Mouse (Mus musculus) forebrain, postnatal 0 days (tissue): Measurements from ENCODE around the gene Mmp14. TPM values are rescaled to one million over a fixed set of nuclear protein-coding genes. Genes with fewer than 3 reads are reported as not detected.

Source experiments
- ATAC-seq: fragments of 200-750 bp; cut with Nextera tagmentation; 2 replicates; pipeline ENCODE4 v1.8.0; 2017; ENCODE audit warnings: mild to moderate bottlenecking, moderate library complexity
- DNase-seq: peaks from one replicate; pipeline ENCODE4 v3.0.0-alpha.2; 2015
- H3K27ac ChIP-seq: fragments of 300-500 bp; sonication (generic); 2 replicates; pipeline ENCODE4 v1.5.1; 2014; ENCODE audit warnings: low read depth, mild to moderate bottlenecking, antibody characterized with exemption, low read length, moderate library complexity, mixed read lengths
- H3K27me3 ChIP-seq: fragments of 300-500 bp; sonication (generic); 2 replicates; pipeline ENCODE4 v1.6.1; 2014; ENCODE audit warnings: mild to moderate bottlenecking, low read length, mixed read lengths; ENCODE audit not compliant: insufficient read depth
- H3K36me3 ChIP-seq: fragments of 300-500 bp; sonication (generic); 2 replicates; pipeline ENCODE4 v1.6.1; 2014; ENCODE audit warnings: mild to moderate bottlenecking, moderate library complexity; ENCODE audit not compliant: insufficient read depth
- H3K4me1 ChIP-seq: fragments of 300-500 bp; sonication (generic); 2 replicates; pipeline ENCODE4 v1.6.1; 2014; ENCODE audit warnings: antibody characterized with exemption; ENCODE audit not compliant: insufficient read depth
- H3K4me2 ChIP-seq: fragments of 300-500 bp; sonication (generic); 2 replicates; pipeline ENCODE4 v1.6.1; 2014; ENCODE audit warnings: low read depth, mild to moderate bottlenecking, moderate library complexity
- H3K4me3 ChIP-seq: fragments of 300-500 bp; sonication (generic); 2 replicates; pipeline ENCODE4 v1.5.1; 2014; ENCODE audit warnings: low read depth, low read length, mixed read lengths
- H3K9ac ChIP-seq: fragments of 300-500 bp; sonication (generic); 2 replicates; pipeline ENCODE4 v1.6.1; 2014; ENCODE audit warnings: mild to moderate bottlenecking
- H3K9me3 ChIP-seq: fragments of 300-500 bp; sonication (generic); 2 replicates; pipeline ENCODE4 v1.6.1; 2016; ENCODE audit warnings: low read length
- CTCF ChIP-seq: sonication (generic); IDR thresholded peaks from 2 replicates; pipeline ENCODE4 v1.5.1; 2016; ENCODE audit warnings: antibody characterized with exemption, control low read depth, low read depth
- WGBS: fragments of 180-500 bp; shearing (Covaris S2); extraction: QIAGEN DNeasy Blood & Tissue Kit; methylation state at CpG from one replicate; pipeline ENCODE4 v1.1.7; 2014; 5-methylcytosine and 5-hydroxymethylcytosine counted together
- polyA plus RNA-seq: library from polyadenylated mRNA; unstranded; fragments of >200 nt; fragmentation: Nextera tagmentation; extraction: Ambion mirVana; gene quantifications from 2 replicates; pipeline ENCODE4 v1.2.1, GENCODE M21; 2015
- total RNA-seq: library from RNA; depleted of rRNA; stranded (reverse); fragments of >200 nt; gene quantifications from 2 replicates; pipeline ENCODE4 v1.2.3, GENCODE M21; 2014

The Mmp14 gene
- total and polyA plus RNA-seq, 2 experiments from 2014 or later: 39.1 to 40.7 TPM

DNA sequence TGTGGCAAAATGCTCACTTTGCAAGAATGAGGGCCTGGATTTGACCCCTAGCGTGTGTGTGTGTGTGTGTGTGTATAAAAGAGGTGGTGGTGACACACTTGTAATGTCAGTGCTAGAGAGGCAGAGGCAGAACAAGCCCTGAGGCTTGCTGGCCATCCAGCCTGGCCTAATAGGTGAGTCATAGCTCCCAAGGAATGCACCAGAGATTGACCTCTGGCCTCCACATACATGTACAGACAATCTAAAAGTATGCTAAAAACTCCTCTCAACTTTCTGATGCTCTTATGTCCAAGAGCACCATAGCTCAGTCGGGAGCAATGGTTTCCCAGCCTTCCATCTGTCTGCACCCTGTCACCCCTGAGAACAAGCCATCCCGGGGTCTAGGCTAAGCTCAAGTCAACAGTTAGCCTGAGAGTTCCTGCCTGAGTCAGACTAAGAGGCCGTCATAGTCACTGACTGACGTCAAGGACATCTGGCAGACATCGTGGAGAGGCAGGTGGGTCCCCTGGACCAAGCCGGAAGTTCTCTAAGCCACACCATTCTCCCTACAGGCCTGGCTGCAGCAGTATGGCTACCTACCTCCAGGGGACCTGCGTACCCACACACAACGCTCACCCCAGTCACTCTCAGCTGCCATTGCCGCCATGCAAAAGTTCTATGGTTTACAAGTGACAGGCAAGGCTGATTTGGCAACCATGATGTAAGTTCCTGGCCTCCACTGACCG, 3.9 kb downstream of the Mmp14 start:
- peaks cover 7% of the 10 kb centered on the region; the same call in 1 of the 2 replicates for H3K36me3 ChIP-seq
- no peak overlapping the region for H3K4me3 ChIP-seq
- DNase-seq (no peak), ATAC-seq (no peak)
- no peak overlapping the region for H3K9ac ChIP-seq
- WGBS: 87% methylated on average over 11 of the region's 11 CpGs
- no peak overlapping the region for H3K27ac ChIP-seq
- no peaks in the 10 kb centered on the region for H3K27me3 ChIP-seq
- H3K4me1 ChIP-seq: no peaks in the 10 kb centered on the region
- no peaks in the 10 kb centered on the region for H3K9me3 ChIP-seq
- H3K4me2 ChIP-seq: no peak overlapping the region
- TF ChIP-seq CTCF: no peak

DNA sequence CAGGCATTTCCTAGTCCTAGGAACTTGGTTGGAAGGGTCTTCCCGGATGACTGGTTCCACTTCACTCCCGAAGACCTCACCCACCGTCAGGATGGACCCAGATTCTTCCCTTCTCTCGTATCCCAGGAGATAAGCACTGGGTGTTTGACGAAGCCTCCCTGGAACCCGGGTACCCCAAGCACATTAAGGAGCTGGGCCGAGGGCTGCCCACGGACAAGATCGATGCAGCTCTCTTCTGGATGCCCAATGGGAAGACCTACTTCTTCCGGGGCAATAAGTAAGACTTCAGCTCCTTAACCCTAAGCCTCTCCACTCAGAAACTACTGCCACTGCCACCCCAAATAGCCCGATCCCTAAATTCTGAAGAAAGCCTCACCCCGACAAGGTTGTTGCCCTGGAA, 7.7 kb downstream of the Mmp14 start:
- DNase-seq (no peak), ATAC-seq (no peak)
- Histone ChIP-seq H3K27me3 (no peaks in the 10 kb centered on the region), H3K4me2 (no peak overlapping the region), H3K4me3 (no peak overlapping the region), H3K36me3 (peaks cover 7% of the 10 kb centered on the region; the same call in 1 of the 2 replicates), H3K9ac (no peak overlapping the region), H3K9me3 (no peaks in the 10 kb centered on the region), H3K27ac (no peak overlapping the region), H3K4me1 (no peaks in the 10 kb centered on the region)
- WGBS: 81% methylated on average over 12 of the region's 12 CpGs
- no peak for TF ChIP-seq CTCF

DNA sequence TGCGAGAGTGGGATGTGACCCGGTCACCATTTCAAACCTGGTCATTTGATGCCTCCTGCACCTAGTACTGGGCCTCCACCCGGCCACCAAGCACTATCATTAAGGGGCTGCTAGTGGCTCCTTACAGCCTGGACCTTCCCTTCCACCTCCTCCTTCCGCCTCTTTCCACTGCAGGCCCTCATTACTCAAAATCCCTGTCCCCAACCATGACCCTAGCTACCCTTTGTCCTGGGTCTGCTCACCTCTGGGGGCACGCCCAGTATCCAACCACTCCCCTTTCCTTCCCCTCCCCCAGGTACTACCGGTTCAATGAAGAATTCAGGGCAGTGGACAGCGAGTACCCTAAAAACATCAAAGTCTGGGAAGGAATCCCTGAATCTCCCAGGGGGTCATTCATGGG, 8.2 kb downstream of the Mmp14 start:
- Histone ChIP-seq H3K4me2 (no peak overlapping the region), H3K4me1 (no peaks in the 10 kb centered on the region), H3K9me3 (no peaks in the 10 kb centered on the region), H3K9ac (no peak overlapping the region), H3K27ac (no peak overlapping the region), H3K4me3 (no peak overlapping the region), H3K27me3 (no peaks in the 10 kb centered on the region), H3K36me3 (peaks cover 7% of the 10 kb centered on the region; the same call in 1 of the 2 replicates)
- DNase-seq: no peak
- ATAC-seq: no peak
- 47% methylated on average over 7 of the region's 7 CpGs for WGBS
- TF ChIP-seq CTCF: no peak

- peaks cover 7% of the 10 kb centered on the region; the same call in 1 of the 2 replicates for H3K36me3 ChIP-seq
- H3K4me3 ChIP-seq: no peak overlapping the region
- no peak overlapping the region for H3K27ac ChIP-seq
- DNase-seq (no peak), ATAC-seq (no peak)
- no peaks in the 10 kb centered on the region for H3K27me3 ChIP-seq
- 94% methylated on average over 14 of the region's 14 CpGs for WGBS
- no peak for TF ChIP-seq CTCF
- no peaks in the 10 kb centered on the region for H3K9me3 ChIP-seq
- H3K9ac ChIP-seq: no peak overlapping the region
- H3K4me2 ChIP-seq: no peak overlapping the region
- H3K4me1 ChIP-seq: no peaks in the 10 kb centered on the region
Observed at GRCm38 (mm10) chr14:54440538-54440937, 9.1 kb downstream of the Mmp14 start.

GRCm38 (mm10) chr14:54441365-54441764, 10.0 kb downstream of the Mmp14 start:
- Histone ChIP-seq H3K9me3 (no peaks in the 10 kb centered on the region), H3K4me1 (no peaks in the 10 kb centered on the region), H3K36me3 (peaks cover 7% of the 10 kb centered on the region; the same call in 1 of the 2 replicates), H3K9ac (no peak overlapping the region), H3K4me2 (no peak overlapping the region), H3K4me3 (no peak overlapping the region), H3K27me3 (no peaks in the 10 kb centered on the region), H3K27ac (no peak overlapping the region)
- DNase-seq: no peak
- no peak for TF ChIP-seq CTCF
- ATAC-seq: no peak
- 75% methylated on average over 4 of the region's 4 CpGs for WGBS

DNA sequence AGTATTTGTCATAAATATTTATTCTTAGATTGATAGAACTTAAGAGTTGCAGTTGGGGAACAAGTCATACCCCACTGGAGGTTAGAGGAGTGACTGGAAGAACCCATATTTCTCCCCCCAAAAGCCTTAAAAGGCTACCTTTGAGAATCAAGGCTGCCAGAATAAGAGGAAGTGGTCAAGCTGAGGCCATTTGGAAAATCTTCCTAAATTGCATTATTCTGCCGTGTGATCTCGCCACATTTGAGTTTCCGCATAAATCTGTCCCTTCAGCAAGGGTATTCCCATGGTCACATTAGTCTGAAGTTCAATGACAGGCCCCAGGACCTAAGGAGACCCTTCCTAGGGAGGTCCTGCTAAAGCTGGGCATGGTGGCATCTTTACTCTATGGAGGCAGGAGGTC, 11.1 kb downstream of the Mmp14 start:
- H3K4me2 ChIP-seq: no peak overlapping the region

GRCm38 (mm10) chr14:54443196-54443595, 11.8 kb downstream of the Mmp14 start:
- no peak overlapping the region for H3K4me2 ChIP-seq
- DNase-seq: no peak
- peaks cover 7% of the 10 kb centered on the region; the same call in 1 of the 2 replicates for H3K36me3 ChIP-seq
- no peak overlapping the region for H3K4me3 ChIP-seq
- H3K9ac ChIP-seq: no peak overlapping the region
- WGBS: 40% methylated on average over 3 of the region's 3 CpGs
- no peak overlapping the region for H3K27ac ChIP-seq
- no peaks in the 10 kb centered on the region for H3K9me3 ChIP-seq
- peak; percentile 33 for ATAC-seq
- TF ChIP-seq CTCF: no peak
- no peaks in the 10 kb centered on the region for H3K4me1 ChIP-seq
- no peaks in the 10 kb centered on the region for H3K27me3 ChIP-seq

More for the DNA sequence above, 11.1 kb downstream of the Mmp14 start:
- ATAC-seq (no peak), DNase-seq (no peak)
- Histone ChIP-seq H3K36me3 (peaks cover 7% of the 10 kb centered on the region; the same call in 1 of the 2 replicates), H3K4me1 (no peaks in the 10 kb centered on the region), H3K27me3 (no peaks in the 10 kb centered on the region), H3K9ac (no peak overlapping the region), H3K27ac (no peak overlapping the region), H3K4me3 (no peak overlapping the region), H3K9me3 (no peaks in the 10 kb centered on the region)
- TF ChIP-seq CTCF: no peak
- 89% methylated on average over 3 of the region's 3 CpGs for WGBS
